Mouse (Mus musculus) retina, postnatal 7 days (tissue): ENCODE measurements around the gene Ephx3.

Experiments
- DNase-seq: peaks from one replicate; pipeline ENCODE4 v3.0.0-alpha.2; 2012; ENCODE audit warnings: low read depth, low spot score

The Ephx3 gene

GRCm38 (mm10) chr17:32173166-32173565, 16.2 kb downstream of the Ephx3 start:
- no peak for DNase-seq

GRCm38 (mm10) chr17:32172485-32172884, 16.9 kb downstream of the Ephx3 start:
- DNase-seq = no peak

GRCm38 (mm10) chr17:32169518-32170225, 19.7 kb downstream of the Ephx3 start:
- no peak for DNase-seq

- DNase-seq = no peak
These were observed 22.7 kb downstream of the Ephx3 start, which contains the start of gene Notch3 for GRCm38 (mm10) chr17:32166687-32167086. Gene Notch3, minus strand, starts transcription at chr17:32166852.

- DNase-seq = peak; percentile 44
These were observed 23.4 kb downstream of the Ephx3 start for GRCm38 (mm10) chr17:32165803-32166595.

GRCm38 (mm10) chr17:32165266-32165802, 24.0 kb downstream of the Ephx3 start:
- no peak for DNase-seq

- DNase-seq = no peak
These were observed 24.6 kb downstream of the Ephx3 start for GRCm38 (mm10) chr17:32164780-32165179.

- no peak for DNase-seq
These were observed 25.3 kb downstream of the Ephx3 start for GRCm38 (mm10) chr17:32163910-32164650.

- peak; percentile 43 for DNase-seq
These were observed 27.1 kb downstream of the Ephx3 start for GRCm38 (mm10) chr17:32162112-32162850.

GRCm38 (mm10) chr17:32160882-32161281, 28.5 kb downstream of the Ephx3 start:
- DNase-seq = no peak

- DNase-seq = no peak
These were observed 30.5 kb downstream of the Ephx3 start for GRCm38 (mm10) chr17:32158841-32159240.

- no peak for DNase-seq
These were observed 42.6 kb downstream of the Ephx3 start for GRCm38 (mm10) chr17:32146718-32147117.

- peak; percentile 70 for DNase-seq
These were observed 46.2 kb downstream of the Ephx3 start for GRCm38 (mm10) chr17:32142907-32143854.

- no peak for DNase-seq
These were observed 47.1 kb downstream of the Ephx3 start for GRCm38 (mm10) chr17:32142234-32142633.
